Mouse (Mus musculus) forebrain, embryonic 10.5 days (tissue): ENCODE results near the gene Celf2. TPM values are rescaled to one million over a fixed set of nuclear protein-coding genes. Genes with fewer than 3 reads are reported as not detected.

Experiments
- DNase-seq: peaks from one replicate; pipeline ENCODE4 v3.0.0-alpha.2; 2017; ENCODE audit warnings: low spot score; ENCODE audit errors: extremely low spot score
- H3K27ac ChIP-seq: fragments of 300-500 bp; sonication (generic); 2 replicates; pipeline ENCODE4 v1.5.1; 2016; ENCODE audit warnings: mild to moderate bottlenecking
- H3K27me3 ChIP-seq: fragments of 300-500 bp; sonication (generic); 2 replicates; pipeline ENCODE4 v1.6.1; 2016; ENCODE audit warnings: mild to moderate bottlenecking; ENCODE audit not compliant: poor library complexity, severe bottlenecking
- H3K36me3 ChIP-seq: fragments of 300-500 bp; sonication (generic); replicated peaks from 2 replicates; pipeline ENCODE4 v1.6.1; 2016; ENCODE audit warnings: mild to moderate bottlenecking, moderate library complexity
- H3K4me1 ChIP-seq: fragments of 300-500 bp; sonication (generic); 2 replicates; pipeline ENCODE4 v1.6.1; 2016
- H3K4me3 ChIP-seq: fragments of 300-500 bp; sonication (generic); 2 replicates; pipeline ENCODE4 v1.5.1; 2016; ENCODE audit warnings: mild to moderate bottlenecking, moderate library complexity
- H3K9me3 ChIP-seq: fragments of 300-500 bp; sonication (generic); 2 replicates; pipeline ENCODE4 v1.6.1; 2016; ENCODE audit warnings: mild to moderate bottlenecking, moderate library complexity
- WGBS: fragments of 180-500 bp; shearing (Covaris S2); methylation state at CpG from one replicate; pipeline ENCODE4 v1.1.7; 2016; 5-methylcytosine and 5-hydroxymethylcytosine counted together
- polyA plus RNA-seq: library from polyadenylated mRNA; unstranded; fragments of >200 nt; fragmentation: Nextera tagmentation; extraction: Ambion mirVana; gene quantifications from 2 replicates; pipeline ENCODE4 v1.2.1, GENCODE M21; 2016

Celf2 gene
- polyA plus RNA-seq, 1 experiment from 2014 or later = 58.2 TPM

DNA sequence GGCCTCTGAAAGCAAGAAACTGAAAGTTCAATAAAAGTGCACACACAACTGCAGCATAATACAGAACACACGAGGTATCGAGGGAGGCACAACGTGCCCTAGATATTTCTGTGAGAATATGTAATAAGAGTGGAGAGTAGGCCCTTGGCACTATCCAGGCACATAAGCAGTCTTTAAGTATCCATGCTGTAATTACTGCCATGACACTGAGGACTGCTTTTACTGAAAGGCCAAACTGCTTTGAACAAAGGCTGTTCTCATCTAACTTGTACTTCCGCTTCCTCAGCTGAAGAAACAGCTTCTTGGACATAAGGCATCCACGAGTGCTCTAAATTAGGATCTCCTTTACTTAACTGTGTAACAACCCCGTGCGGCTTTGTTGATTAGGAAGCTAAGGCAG lies 803.9 kb downstream of the Celf2 start:
- Histone ChIP-seq H3K4me1 (peaks cover 15% of the 10 kb centered on the region), H3K36me3 (no peaks in the 10 kb centered on the region), H3K27me3 (no peaks in the 10 kb centered on the region), H3K27ac (no peak overlapping the region), H3K9me3 (no peaks in the 10 kb centered on the region), H3K4me3 (no peak overlapping the region)
- 79% methylated on average over 7 of the region's 7 CpGs for WGBS
- no peak for DNase-seq

DNA sequence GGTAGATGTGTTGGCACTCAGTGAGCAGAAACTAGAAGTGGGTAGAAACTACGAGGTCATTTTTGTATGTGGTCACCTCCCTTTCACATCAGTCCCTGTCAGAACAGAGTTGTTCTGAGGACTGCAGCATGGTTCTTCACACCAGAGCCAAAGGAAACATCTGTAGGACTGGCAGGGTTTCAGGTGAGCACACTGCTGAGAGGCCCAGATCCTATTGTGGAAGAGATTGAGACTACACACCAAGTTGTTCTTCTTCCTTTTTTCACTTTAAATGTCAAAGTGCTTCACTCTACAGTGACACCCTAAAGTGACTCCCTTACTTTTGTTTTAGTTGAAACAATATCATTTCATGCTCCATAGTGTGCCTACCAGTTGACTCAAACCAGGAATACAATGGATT lies 804.6 kb downstream of the Celf2 start:
- Histone ChIP-seq H3K27me3 (no peaks in the 10 kb centered on the region), H3K27ac (no peak overlapping the region), H3K4me1 (peaks cover 15% of the 10 kb centered on the region), H3K4me3 (no peak overlapping the region), H3K36me3 (no peaks in the 10 kb centered on the region), H3K9me3 (no peaks in the 10 kb centered on the region)
- DNase-seq = no peak
- WGBS = 94% methylated on average over 1 of the region's 1 CpGs

- WGBS = 91% methylated on average over 7 of the region's 7 CpGs
- no peak for DNase-seq
- no peaks in the 10 kb centered on the region for H3K9me3 ChIP-seq
- no peaks in the 10 kb centered on the region for H3K27me3 ChIP-seq
- H3K4me3 ChIP-seq = no peak overlapping the region
- H3K36me3 ChIP-seq = no peaks in the 10 kb centered on the region
- H3K27ac ChIP-seq = no peak overlapping the region
- peaks cover 15% of the 10 kb centered on the region for H3K4me1 ChIP-seq
Measured at GRCm38 (mm10) chr2:6704342-6704741, 805.0 kb downstream of the Celf2 start.

DNA sequence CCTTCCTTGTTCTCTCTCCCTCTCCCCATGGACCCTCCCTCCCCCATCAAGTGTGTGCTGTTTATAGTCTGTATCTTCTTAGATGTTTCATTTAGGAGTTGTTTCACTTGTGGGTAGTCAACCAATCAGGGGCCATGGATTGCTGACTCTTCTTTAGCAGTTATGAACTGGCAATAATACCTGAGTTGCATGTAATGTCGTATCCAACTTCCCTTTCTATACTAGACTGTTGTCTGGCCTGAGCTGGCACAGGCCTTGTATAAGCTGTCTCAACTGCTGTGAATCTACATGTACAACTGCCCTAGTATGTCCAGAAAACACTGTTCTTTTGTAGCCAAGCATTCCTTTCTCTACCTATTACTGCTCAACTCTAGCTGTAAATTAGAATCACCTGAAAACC lies 813.0 kb downstream of the Celf2 start:
- Histone ChIP-seq H3K4me3 (no peak overlapping the region), H3K36me3 (no peaks in the 10 kb centered on the region), H3K9me3 (no peaks in the 10 kb centered on the region), H3K27me3 (no peaks in the 10 kb centered on the region), H3K27ac (no peak overlapping the region), H3K4me1 (no peaks in the 10 kb centered on the region; the same call in 1 of the 2 replicates)
- WGBS = 94% methylated on average over 1 of the region's 1 CpGs
- DNase-seq = no peak

GRCm38 (mm10) chr2:6695353-6695951 lies 813.9 kb downstream of the Celf2 start:
- DNase-seq = no peak
- H3K27me3 ChIP-seq = no peaks in the 10 kb centered on the region
- WGBS = 80% methylated on average over 4 of the region's 4 CpGs
- H3K36me3 ChIP-seq = no peaks in the 10 kb centered on the region
- no peaks in the 10 kb centered on the region; the same call in 1 of the 2 replicates for H3K4me1 ChIP-seq
- no peak overlapping the region for H3K4me3 ChIP-seq
- H3K27ac ChIP-seq = no peak overlapping the region
- no peaks in the 10 kb centered on the region for H3K9me3 ChIP-seq

- DNase-seq = no peak
- WGBS = 92% methylated on average over 2 of the region's 2 CpGs
- H3K27me3 ChIP-seq = no peaks in the 10 kb centered on the region
- no peaks in the 10 kb centered on the region for H3K36me3 ChIP-seq
- H3K4me1 ChIP-seq = no peaks in the 10 kb centered on the region
- no peak overlapping the region for H3K27ac ChIP-seq
- no peak overlapping the region for H3K4me3 ChIP-seq
- H3K9me3 ChIP-seq = no peaks in the 10 kb centered on the region
Measured at GRCm38 (mm10) chr2:6689689-6690088, 819.7 kb downstream of the Celf2 start.

DNA sequence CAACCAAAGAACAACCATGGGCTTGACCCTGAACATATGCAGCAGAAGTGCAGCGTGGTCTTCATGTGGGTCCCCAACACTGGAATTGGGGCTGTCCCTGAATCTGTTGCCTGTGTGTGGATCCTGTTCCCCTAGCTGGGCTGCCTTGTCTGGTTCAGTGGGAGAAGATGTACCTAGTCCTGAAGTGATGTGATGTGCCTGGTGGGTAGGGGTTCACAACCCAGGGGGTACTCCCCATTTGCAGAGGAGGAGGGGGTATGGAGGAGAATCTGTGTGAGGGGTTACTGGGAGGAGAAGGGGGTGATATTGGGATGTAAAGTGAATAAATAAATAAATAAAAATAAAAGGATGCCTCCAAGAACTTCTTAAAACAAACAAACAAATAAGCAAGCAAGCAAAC lies 831.1 kb downstream of the Celf2 start:
- Histone ChIP-seq H3K4me1 (no peaks in the 10 kb centered on the region; the same call in 1 of the 2 replicates), H3K4me3 (no peak overlapping the region), H3K36me3 (no peaks in the 10 kb centered on the region), H3K9me3 (no peaks in the 10 kb centered on the region), H3K27me3 (no peaks in the 10 kb centered on the region), H3K27ac (no peak overlapping the region)
- 95% methylated on average over 1 of the region's 1 CpGs for WGBS
- no peak for DNase-seq

DNA sequence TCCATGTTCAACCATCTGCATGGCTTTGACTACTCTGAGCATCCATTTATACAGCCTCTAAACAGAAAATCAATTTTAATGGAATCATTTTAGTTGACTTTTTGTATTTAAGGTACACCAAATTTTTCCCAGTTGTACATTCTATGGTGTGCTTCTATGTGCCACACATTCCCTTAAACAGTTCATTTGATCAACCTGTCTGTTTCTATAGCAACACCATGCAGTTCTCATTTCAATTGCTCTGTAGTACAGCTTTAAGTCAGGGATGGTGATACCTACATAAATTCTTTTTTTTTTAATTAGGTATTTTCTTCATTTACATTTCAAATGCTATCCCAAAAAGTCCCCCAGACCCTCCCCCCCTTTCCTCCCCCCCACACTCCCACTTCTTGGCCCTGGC lies 831.9 kb downstream of the Celf2 start:
- no peak overlapping the region for H3K27ac ChIP-seq
- no peaks in the 10 kb centered on the region for H3K27me3 ChIP-seq
- H3K4me1 ChIP-seq = no peaks in the 10 kb centered on the region; the same call in 1 of the 2 replicates
- no peak overlapping the region for H3K4me3 ChIP-seq
- DNase-seq = no peak
- no peaks in the 10 kb centered on the region for H3K9me3 ChIP-seq
- no peaks in the 10 kb centered on the region for H3K36me3 ChIP-seq

DNA sequence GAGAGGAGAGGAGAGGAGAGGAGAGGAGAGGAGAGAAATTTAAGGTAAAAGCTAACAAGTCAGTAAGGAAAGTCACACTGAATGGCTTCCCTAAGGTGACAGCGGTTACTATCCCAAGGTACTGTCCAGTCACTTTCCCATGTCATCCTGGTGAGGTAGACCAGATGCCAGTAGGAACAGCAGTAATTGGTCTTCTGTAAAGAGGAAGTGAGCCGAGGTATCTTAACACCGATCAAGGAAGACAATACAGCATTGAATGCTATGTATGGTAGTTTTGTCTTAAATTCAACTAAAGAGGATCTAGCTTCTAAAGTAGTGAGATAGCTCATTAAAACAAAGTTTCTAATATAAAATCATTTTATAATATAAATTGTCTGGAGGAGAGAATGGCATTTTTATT lies 835.0 kb downstream of the Celf2 start:
- Histone ChIP-seq H3K27ac (no peak overlapping the region), H3K27me3 (no peaks in the 10 kb centered on the region), H3K9me3 (no peaks in the 10 kb centered on the region), H3K4me3 (no peak overlapping the region), H3K4me1 (no peaks in the 10 kb centered on the region; the same call in 1 of the 2 replicates), H3K36me3 (no peaks in the 10 kb centered on the region)
- no peak for DNase-seq
- WGBS = 97% methylated on average over 3 of the region's 3 CpGs

DNA sequence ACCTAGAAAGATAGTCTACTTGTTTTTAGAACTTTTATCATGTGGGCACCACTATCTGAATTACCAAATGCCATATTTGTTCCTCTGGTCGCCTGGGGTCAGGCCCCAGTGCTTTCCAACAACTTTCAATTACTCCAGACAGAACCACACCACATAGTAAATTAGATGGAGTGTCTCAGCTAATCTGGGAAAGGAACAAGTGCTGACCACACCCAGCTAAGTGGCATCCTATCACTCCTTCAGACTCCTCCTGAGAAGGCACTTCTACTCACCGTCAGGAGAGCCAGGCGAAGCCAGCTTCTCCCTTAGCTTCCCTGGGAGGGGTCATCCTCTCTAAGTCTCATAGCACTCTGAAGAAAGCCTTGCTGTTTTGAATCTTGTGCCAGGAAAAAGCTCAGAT lies 835.9 kb downstream of the Celf2 start:
- no peak overlapping the region for H3K4me3 ChIP-seq
- H3K27ac ChIP-seq = no peak overlapping the region
- no peaks in the 10 kb centered on the region; the same call in 1 of the 2 replicates for H3K4me1 ChIP-seq
- DNase-seq = no peak
- no peaks in the 10 kb centered on the region for H3K9me3 ChIP-seq
- 87% methylated on average over 3 of the region's 3 CpGs for WGBS
- no peaks in the 10 kb centered on the region for H3K27me3 ChIP-seq
- H3K36me3 ChIP-seq = no peaks in the 10 kb centered on the region

DNA sequence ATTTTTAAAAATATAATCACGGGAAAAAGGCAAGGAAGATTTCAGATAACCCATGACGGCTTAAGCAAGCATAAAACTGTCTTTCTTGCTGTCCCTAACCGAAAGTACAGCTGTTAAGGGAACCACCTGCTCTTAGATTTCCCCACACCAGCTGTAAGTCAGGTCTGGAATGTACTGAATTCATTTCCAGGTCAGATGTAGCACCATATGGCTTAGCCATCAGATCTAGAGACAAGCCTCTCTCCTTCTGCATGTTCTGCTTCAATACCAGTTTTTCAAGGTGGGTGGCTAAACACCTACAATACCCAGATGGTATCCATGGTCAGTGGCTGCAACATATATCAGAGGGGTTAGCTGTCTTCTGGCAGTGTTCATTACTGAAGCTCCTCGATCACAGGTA lies 841.8 kb downstream of the Celf2 start:
- Histone ChIP-seq H3K36me3 (no peaks in the 10 kb centered on the region), H3K4me1 (peaks cover 6% of the 10 kb centered on the region; the same call in 1 of the 2 replicates), H3K27ac (no peak overlapping the region), H3K4me3 (no peak overlapping the region), H3K27me3 (no peaks in the 10 kb centered on the region), H3K9me3 (no peaks in the 10 kb centered on the region)
- WGBS = 91% methylated on average over 4 of the region's 4 CpGs
- DNase-seq = no peak

GRCm38 (mm10) chr2:6659834-6660233 lies 849.5 kb downstream of the Celf2 start:
- Histone ChIP-seq H3K9me3 (no peaks in the 10 kb centered on the region), H3K27me3 (no peaks in the 10 kb centered on the region), H3K36me3 (no peaks in the 10 kb centered on the region), H3K27ac (no peak overlapping the region), H3K4me1 (peaks cover 6% of the 10 kb centered on the region), H3K4me3 (no peak overlapping the region)
- WGBS = 85% methylated on average over 4 of the region's 4 CpGs
- no peak for DNase-seq

- no peaks in the 10 kb centered on the region for H3K36me3 ChIP-seq
- H3K9me3 ChIP-seq = no peaks in the 10 kb centered on the region
- DNase-seq = no peak
- no peaks in the 10 kb centered on the region for H3K4me1 ChIP-seq
- no peak overlapping the region for H3K27ac ChIP-seq
- 83% methylated on average over 6 of the region's 6 CpGs for WGBS
- no peak overlapping the region for H3K4me3 ChIP-seq
- H3K27me3 ChIP-seq = no peaks in the 10 kb centered on the region
Measured at GRCm38 (mm10) chr2:6653719-6654118, 855.6 kb downstream of the Celf2 start.

- H3K36me3 ChIP-seq = no peaks in the 10 kb centered on the region
- DNase-seq = no peak
- WGBS = 65% methylated on average over 1 of the region's 1 CpGs
- H3K9me3 ChIP-seq = no peaks in the 10 kb centered on the region
- no peaks in the 10 kb centered on the region for H3K4me1 ChIP-seq
- H3K27me3 ChIP-seq = no peaks in the 10 kb centered on the region
- no peak overlapping the region for H3K27ac ChIP-seq
- H3K4me3 ChIP-seq = no peak overlapping the region
Measured at GRCm38 (mm10) chr2:6651697-6652096, 857.7 kb downstream of the Celf2 start.
